Mouse (Mus musculus) c-Kit-positive CD71-positive TER-119-positive erythroid progenitor cells, embryonic 14.5 days (primary cell): ENCODE data around the gene Rps6ka2.
"Not testable (repeated sequence)": the region's sequence is repeated elsewhere in the genome, so short reads cannot be mapped to it uniquely, and the experiment has no call there.

Experiments
- DNase-seq: peaks from one replicate; pipeline ENCODE4 v3.0.0-alpha.2; 2013; ENCODE audit warnings: low spot score

Gene Rps6ka2

DNA sequence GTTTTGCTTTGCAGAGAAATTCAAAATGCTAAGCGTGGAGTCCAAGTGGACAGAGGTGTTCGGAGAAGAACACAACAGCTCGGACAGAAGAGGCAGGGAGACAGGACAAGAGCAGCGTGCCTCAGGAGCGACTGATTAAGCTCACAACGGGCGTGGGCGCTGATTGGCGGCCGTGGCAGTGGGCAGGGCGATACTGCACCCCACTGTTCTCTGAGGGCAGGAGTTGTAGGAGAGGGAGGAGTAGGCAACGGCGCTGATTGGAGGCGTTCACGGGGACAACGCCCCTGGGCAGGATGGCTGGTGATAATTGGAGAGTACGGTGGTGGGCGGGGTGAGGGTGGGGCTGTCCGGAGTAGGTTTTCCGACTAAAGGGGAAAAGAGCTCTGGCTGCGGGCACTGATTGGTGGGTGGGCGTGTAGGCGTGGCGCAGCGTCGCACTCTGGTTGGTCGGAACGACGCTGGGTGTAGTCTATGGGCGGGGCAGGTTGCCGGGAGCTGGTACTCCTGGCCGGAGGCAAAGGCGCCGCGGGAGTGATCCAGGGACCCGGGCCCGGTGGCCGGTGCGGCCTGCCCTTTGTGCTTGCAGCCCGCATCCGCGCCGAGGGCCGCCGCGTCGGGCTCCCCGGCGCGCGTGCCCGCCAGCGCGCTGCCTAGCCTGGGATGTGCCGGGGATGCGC, at the start of gene Rps6ka2:
Gene Rps6ka2 (plus strand): TSS at position 489 of the 677 bp plus-strand sequence.
- DNase-seq, result peak; percentile 88

DNA sequence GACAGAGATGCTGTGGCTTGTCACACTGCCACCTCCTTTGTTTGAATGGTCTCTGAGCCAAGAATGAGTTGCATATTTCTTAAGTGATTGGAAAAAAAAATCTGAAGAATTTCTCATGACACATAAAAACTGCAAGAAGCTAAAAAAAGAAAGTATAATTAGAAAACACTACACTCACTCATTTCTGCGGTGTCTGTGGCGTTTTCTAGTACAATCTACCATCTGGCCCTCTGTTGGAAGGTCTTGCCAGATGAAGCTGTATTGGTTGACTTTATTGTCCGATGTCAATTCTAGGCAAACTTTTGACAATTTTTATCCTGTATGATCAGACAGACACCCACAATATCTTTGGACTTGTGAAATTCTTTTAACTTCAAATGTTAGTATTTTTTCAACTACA, 49.1 kb upstream of the Rps6ka2 start:
- not testable (repeated sequence) for DNase-seq

DNA sequence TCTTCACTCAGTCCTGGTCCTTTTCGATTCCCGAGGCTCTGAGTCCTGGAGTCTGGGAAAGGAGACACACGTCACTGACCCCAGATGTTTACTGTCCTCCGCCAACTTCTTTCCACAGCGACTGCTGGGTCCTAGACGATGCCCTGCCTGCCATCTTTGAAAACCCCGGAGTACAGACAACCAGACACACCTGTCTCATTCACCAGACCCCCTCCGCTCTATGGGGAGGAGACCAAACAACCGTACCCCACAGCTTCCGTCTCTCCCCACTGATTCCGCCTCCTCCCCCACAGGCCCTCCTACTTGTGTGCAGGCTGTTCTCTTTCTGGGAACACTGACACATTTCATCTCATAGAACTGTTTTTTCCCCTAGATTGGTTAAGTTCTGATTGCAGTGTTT, 47.4 kb upstream of the Rps6ka2 start:
- not testable (repeated sequence) for DNase-seq

DNA sequence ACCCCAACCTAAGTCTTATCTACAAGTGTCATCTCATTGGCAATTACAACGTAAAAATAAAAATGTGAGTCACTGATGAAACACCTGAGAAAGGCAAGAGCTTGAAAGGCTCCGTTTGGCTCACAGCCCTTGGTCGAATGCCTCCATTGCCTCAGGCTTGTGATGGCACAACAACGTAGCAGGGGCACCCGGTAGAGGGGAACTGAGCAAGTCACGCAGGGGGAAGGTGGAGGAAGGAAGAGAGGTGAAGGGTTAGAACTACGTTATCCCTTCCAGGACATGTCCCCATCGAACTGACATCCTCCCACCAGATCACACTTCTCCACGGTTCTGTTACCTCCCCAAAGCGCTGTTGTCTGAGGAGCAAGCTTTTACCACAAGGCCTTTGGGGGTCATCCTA, 43.4 kb upstream of the Rps6ka2 start:
- not testable (repeated sequence) for DNase-seq

DNA sequence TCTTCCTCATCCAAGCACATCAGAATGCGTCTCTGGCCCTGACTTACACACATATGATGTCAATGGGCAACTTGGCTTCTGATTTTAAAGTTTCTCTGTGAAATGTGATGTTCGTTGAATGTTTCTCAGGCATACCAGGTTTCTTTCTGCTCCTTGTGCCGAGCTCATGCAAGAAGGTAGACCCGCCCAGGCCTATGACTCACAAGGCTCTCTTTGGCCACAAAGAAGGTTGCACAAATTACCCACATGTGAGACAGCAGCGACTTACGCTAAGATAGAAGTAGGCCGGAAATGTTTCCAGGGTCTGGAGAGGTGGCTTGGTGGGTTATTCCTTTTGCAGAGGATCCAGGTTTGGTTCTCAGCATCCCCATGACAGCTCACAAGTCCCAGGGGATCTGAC, 35.9 kb upstream of the Rps6ka2 start:
- DNase-seq, result not testable (repeated sequence)

DNA sequence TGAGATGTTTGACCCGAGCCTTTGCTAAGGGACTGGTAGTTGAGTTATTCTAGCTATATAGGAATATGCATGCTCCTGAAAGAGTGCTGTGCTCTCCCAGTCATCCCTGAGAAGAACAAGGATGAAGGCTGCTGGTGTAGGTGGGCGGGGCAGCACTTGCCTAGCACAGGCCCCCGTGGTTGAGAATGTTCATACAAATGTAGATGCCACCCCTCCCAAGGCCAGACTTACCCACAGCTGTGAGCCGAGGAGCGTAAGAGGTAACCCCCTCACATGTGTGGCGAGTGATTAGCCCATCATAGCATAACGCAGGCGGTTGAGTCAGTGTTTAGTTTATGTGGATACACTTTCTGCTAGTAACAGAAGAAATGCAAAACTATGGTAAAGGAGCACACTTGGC, 34.6 kb upstream of the Rps6ka2 start:
- DNase-seq, result not testable (repeated sequence)

DNA sequence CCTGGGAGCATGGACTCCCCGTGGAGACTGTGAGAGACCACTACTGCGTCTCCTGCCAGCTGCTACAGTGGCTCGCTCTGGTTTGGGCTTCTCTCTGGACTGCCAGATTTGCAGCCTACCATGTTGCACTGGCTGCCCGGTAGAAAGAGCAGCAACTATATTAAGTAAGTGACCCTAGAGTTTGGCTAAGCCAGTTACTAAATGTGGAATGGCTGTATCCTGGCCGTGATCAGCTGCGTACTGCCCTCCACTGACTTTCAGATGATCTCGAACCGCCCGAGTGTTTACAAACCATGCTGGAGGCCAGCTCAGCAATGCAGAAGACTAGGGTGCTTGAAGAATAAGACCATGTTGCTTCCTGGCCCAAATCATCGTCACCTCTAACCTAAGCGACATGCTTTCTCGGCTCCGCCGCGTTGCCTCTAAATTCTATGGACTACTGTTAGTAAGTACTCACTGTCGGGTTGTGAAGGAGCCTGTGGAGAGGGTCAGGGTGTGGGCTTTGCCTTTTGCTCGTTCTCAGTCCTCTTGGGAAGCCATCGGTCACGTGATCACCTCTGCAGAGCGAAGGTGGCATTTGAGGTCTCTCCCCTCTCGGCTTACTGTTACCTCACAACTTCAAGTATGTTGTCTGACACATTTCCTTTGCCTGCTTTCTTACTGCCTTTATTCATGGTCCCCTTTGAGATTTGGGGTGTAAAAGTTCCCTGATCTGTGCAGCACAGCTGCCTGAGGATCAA, 31.6 kb upstream of the Rps6ka2 start:
- no peak for DNase-seq

DNA sequence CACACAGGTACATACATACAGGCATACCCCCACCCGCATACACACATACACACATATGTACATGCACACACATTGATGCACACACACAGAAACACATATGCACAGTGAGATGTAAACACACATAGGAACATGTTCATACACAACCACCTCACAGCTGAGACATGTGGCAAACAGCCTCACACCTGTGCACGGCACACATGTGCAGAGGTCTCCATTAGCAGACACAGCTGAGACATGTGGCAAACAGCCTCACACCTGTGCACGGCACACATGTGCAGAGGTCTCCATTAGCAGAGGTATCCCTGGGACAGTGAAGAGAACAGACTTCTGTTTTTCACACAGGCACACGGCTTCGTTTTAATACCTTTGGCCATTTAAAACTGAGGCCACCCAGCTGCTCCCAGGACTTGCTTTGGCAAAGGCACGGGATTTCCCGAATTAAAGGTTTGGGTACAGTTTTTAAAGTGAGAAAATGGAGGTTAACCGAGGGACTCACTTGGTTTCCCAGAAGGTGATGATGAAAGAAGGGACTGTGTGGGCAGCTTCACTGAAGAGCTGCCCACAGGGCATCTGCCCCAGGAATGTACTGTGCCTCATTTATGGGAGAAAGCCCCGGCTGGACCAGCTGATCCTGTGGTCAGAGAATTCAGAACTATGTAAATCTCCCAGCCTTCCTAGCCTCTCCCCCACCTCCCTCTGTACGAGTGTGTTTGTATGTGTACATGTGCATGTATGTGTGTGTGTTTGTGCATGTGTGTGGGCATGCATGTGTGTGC, 29.3 kb upstream of the Rps6ka2 start:
- DNase-seq, result no peak

DNA sequence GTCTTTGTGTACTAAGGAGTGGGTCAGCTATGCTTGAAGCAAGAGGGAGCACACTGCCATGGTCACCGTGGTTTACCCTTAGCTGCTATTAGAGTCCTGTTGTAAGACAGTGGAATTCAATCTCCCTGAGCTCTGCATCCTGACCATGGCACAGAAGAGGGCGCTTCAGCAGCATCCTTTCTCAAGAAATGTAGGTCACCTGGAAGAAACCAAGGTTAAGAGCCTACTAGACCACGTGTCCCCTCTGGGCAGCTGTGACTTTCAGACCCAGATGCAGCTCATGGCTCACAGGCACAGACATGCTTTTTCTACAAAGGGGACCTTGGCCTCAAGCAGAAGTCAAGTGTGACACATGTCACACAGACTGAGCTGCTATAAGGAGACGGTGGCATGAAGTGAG, 27.5 kb upstream of the Rps6ka2 start:
- no peak for DNase-seq

DNA sequence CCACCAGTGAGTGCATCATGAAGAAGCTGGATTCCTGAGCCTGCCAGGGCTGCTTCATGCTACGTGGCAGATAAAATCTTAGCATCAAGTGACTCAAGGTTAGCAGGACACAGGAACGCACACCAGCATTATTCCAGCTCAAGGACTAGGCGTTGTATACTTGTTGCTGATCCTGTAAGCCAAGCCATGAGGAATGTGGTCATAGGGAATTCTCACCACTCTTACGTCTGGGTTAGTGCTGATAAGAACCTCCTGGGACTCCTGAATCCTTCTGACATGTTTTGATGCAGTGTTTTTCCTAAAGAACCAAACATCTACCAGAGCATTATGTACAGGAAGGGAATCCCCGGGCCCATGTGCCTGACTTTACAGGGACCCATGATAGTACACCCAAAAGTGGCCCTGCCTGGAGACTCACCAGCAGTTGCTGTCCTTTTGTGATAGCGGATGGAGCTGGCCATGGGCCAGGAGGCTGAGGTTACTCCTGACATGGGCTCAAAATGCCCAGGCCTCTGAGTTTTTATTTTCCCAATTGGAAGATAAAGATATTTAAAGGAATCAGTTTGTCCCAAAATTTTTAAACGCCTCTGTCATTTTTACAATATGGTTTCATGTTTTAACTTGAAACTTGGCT, 25.9 kb upstream of the Rps6ka2 start:
- no peak for DNase-seq

DNA sequence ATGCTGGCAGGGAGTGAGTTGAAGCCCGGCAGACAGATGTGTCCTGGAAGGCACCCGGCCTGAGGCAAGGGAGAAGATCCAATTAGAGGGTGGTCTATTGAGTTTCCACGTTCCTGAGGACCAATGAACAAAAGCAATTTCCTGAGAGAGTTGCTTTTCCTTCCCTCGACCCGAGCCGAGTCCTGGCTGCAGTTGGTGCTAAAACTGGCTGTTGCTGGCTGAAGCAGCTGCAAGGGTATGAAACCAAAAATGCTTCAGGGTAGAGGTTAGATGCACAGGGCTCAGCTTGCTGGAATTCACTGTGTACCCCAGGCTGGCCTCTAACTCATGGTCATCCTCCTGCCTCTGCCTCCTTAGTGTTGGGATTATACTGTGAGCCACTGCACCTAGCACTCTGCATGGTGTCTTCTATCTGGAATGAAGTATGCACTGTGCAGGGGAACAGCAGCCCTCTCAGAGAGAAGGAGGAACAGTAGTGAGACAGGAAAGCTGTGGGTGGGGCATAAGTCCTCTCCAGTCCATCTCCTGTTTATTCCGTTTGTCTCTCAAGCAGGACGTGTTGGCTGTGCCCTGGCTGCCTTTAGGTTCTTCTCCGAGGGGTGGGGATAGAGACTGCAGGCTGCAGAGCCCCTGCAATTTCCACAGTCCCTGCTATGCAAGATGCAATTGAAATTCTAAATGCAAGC, 24.4 kb upstream of the Rps6ka2 start:
- DNase-seq, result no peak

DNA sequence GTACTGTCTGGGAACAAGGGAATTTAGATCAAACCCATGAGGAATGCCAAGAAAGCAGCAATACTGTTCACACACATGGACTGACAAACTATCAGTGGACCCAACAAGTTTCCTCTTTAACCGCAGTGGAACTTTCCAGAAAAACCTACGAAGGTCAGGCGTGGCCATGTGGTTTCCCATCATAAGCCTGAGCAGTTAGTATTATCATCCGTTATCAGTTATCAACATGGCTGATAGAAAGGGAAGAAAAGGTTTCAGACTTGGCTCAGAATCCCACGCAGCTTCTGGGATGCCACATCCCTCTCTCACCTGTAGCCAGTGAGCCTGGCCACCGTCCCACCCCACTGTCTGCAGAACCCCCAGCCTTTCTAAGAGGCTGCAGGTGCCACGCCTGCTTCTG, 23.4 kb upstream of the Rps6ka2 start:
- DNase-seq, result no peak

DNA sequence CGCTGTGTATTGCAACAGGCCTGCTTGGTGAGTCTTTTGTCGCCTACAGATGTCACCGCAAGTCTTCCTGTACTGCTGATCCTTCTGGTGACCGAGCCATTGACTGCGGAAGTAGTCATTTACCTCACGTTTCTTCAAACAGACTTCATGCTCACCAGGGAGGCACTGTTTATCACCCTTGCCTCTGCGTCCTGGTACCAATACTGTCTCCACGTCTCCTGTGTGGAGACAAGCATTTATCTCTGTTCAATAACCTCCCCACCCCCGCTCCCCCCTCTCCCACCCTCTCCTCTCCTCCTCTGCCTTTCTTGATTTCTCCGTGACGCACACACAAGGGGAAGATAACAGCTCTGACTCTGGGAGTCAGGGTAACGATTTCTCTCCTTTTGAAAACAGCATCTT, 22.0 kb upstream of the Rps6ka2 start:
- DNase-seq, result no peak

DNA sequence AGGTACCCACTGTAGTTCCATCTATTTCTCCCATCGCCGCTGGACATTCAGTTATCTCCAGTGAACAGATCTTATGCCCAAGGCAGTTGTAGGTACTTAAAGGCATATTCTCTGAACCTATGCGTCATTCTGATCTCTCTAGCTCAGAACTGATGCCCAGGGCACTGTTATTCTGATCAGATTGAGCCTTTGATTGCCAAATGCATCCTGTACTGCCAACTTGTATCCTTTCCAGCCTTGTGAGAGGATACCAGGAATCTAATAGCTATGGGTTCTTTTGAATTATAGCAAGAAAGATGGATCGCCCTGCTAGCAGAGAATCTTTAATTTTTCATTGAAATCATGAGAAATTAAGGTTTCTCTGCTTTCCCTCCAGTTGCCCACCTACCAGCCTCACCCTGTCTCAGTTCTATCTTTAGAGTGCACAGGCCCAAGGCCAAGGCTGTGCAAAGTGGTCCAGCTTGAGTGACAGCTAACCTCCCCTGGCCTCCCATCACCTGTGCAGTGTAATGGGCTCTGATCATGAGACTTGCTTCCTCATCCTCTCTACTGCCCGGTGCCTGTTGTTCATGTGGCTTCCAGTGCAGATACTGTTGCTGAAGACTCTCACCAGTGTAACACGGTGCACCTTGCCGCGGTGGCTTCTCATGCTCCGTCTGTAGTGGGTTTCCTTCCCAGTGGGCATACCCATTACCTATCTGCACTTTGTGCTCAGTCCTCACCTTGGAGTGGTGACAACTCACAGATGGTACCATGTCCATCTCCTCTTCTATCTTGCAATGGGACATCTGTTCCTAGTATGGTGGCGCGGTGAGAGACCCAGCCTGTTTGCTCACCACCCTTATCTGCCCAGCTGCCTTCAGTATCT, 20.4 kb upstream of the Rps6ka2 start:
- no peak for DNase-seq

DNA sequence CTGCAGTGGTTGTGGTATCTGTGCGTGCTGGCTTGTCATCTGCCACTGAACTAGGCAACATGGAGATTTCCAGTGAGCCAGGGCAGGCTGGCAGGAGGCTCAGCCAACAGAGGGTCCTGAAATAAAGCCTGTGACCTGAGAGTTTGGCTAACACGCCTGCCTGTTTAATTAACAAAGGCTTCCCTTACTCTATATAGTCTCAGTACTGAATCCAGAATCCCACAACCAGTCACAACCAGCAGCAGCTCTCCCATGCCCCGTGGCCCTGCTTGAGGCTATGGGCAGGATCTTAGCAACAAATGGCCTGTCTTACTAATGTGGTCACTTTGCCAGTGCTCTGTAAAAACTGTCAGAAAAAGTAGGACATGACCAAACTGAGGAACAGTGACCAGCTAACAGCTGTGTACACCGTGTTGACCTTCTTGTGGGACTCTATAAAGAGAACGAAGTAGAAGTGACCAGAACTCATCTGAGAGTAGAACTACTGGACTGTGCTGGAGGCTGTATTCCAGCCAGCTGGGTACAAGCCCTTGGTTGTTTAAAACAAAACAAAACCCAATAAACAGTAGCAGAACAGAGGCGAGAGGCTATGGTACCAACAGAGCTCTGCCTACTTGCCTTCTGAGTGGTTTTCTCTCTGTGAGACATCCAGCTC, 18.3 kb upstream of the Rps6ka2 start:
- no peak for DNase-seq

DNA sequence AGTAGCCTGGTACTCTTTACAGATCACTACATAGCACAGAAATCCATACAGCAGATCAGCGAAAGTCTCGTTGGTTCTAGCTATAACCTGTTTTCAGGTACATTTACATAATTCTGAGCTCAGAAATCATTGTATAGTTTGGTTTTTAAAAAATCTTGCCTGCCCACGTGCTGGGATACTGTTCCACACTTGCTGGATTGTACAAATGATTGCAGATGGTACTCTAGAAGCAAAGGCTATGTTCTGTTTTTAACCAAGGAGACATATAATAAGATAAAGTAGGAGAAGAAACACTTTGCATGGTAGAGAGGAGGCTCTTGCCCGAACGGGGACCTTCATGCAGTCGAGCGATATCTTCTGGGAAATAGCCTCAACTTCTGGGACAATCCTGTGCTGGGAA, 17.3 kb upstream of the Rps6ka2 start:
- DNase-seq, result no peak

DNA sequence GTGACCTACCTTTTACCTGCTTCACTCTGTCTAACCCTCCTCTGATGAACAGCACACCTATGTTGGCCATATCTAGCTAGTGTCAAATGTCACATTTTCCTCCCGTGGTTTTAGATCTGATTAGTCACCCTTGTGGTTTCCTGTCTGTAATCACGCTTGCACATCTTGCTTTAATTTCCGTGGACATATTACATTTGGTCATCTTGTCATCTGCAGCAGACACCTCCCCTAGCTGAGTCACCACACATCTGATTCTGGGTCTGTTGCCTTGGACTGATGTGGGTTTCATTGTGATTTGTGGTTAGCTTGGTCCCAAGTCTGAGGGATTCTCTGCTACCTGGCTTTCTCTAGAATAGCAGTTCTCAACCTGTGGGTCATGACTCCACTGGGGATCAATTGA, 6.0 kb upstream of the Rps6ka2 start:
- DNase-seq, result no peak

DNA sequence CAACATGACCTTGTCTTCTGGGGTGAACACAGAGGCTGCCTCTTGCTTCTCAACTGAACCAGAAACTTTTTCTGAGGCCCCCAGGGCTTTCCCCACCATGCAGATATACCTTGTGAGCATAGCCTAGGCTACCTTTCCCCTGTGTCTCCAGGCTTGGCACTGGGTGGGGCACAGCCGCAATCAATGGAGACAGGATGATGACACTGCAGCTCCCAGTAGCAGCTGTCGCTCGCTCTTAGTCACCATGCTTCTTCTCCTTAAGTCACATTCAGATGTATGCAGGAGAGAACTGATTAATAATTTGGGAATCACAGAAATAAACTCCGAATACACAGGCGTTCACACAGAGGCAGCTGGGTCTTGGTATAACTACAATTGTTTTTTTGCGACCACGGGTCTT, 4.4 kb upstream of the Rps6ka2 start:
- no peak for DNase-seq

DNA sequence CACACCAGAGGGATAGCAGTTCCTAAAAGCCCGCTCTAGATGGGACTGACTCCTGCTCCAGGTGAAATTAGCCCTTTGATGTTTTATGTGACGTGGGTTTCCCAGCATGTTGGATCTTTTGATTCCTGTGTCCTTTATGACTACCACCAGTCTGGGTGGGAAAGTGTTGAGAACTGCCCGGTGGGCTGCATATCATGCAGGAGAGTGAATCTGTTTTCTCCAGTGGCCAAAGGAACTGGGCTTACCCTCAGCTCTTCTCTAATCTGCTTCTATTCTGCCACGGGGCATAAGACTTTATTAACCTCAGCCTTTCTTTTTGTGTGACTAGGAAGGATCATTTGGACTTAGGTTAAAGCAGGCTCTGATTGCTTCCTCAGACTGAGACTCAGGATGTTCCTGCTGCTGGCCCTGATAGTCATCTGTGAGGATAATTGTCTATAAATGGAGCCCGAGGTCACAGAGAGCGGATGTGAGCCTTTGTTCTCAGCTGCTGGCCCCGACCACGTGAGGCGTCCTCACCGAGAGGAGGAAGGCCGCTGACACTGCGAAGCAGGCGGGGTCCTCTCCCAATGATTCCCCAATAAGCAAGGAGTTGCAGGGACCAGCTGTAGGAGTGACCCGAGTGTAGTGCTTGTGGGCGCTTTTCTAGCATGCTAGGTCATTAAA, 821 bp upstream of the Rps6ka2 start:
- no peak for DNase-seq
